Mouse (Mus musculus) MN1 (cell line): ENCODE results near the gene Galr3.
"Not testable (repeated sequence)": the region's sequence is repeated elsewhere in the genome, so short reads cannot be mapped to it uniquely, and the experiment has no call there.

Source experiments
- DNase-seq: peaks from one replicate; pipeline ENCODE4 v3.0.0-alpha.2; 2016; ENCODE audit warnings: low spot score

Galr3 gene

DNA sequence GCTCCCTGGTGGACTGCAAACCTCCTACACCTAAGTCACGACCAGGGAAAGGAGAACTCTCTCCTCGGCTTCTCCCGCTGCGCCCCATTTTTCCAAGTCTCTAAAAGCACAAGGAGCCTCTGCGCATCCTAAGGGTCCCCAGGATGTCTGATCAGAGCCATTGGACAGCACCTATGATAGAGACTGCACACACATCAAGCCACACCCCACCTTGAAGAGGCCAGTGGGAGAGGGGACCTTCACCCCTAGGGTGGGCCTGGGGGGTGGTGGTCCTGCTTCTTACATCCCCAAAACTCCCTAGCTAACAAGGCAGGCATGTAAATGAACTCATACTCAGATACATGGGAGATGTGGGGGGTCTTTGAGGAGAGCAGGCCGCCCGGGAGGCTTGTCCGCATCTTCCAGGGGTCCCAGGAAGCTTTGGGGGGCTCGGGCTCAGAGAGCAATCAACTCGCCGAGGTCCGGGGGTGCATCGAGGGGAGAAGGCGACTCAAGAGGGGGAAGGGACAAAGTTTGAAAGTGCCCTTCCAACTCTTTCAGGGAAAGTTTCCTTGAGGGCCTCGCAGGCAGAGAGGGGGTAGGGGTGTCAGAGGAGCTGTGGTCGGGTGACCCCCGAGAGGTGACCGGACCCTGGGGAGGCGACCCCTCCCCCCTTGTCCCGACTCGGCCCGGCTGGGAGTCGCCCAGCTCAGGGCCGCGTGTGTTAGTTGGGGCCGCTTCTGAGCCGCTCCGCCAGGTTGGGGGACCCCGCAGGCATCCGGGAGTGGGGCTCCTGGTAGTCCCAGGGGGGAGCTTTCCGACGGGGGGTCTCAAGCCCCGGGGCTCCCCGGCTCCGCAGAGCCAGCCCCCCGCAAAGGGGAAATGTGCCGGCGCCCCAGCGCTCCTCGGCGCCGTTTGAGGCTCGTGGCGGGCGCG lies 14.1 kb upstream of the Galr3 start:
- DNase-seq = peak; percentile 40

DNA sequence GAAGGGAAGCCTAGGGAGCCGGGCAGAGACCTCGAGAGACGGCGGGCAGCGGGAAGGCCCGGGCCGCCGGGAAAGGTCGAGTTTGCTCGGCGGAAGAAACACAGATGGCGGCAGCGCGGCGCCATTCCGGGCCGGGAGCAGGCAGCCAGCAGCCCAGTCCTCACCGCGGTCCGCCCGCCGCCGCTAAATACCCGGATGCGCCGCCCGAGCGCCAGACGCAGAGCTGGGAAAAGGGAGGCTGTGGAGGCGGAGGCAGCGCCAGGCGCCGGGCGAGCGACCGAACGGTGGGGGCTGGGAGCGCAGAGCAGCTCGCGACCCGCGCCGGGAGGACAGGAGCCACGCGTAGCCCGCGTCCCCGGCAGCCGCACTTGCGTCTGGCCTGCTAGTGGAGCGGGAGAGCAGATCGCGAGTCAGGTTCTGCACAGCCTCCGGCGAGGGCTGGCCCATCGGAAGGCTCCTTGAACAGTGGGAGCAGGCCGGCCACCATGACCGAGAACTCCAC lies 13.4 kb upstream of the Galr3 start, which contains the start of gene H1f0:
Gene H1f0 (plus strand): TSS at position 214 of the 502 bp plus-strand sequence.
- DNase-seq = peak; percentile 97

DNA sequence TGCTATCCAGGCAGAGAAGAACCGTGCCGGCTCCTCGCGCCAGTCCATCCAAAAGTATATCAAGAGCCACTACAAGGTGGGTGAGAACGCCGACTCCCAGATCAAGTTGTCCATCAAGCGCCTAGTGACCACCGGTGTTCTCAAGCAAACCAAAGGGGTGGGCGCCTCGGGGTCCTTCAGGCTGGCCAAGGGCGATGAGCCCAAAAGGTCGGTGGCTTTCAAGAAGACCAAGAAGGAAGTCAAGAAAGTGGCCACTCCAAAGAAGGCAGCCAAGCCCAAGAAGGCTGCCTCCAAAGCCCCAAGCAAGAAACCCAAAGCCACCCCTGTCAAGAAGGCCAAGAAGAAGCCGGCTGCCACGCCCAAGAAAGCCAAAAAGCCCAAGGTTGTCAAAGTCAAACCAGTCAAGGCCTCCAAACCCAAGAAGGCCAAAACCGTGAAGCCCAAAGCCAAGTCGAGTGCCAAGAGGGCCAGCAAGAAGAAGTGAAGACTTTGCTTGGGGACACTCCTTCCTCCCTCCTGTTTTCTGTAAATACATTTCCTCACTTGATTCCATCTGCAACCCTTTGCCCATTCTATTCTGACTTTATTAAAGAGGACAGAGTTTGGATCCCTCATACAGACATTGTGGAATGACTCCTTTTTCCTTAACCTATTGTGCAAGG lies 12.7 kb upstream of the Galr3 start:
- peak; percentile 41 for DNase-seq

DNA sequence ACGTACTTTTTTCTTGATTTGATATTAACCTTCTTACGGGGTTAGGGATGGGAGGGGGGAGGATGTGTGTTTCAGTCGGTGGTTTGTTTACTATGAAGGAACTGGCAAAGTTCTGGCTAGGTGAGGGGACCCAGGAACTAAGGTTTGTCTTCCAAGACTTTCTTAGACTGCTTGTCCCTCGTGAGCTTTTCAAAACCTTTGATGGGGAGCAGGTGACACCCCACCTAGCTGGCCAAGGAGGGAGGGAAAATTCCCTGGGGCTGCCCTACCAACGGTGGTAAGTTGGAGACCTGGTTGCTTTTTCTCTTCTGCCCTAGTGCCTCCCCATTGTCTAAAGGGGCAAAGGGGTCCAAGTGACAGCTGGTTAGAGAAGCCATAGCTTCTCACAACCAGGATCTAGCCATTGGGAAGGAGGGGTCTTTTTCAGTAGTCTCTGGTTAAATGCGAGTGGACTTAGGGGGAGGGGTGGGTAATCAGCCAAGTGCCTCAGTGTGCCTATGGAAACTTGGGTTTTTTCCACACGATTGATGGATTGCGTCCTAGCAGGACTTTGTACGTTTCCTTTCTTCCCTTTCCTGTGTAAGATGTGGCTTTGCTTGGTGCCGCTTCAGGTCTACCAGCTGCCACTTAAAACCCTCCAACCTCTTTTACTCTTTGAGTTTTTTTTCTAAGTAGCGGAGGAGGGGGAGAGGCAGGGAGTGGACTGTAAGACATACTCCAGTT lies 12.0 kb upstream of the Galr3 start:
- DNase-seq = peak; percentile 42

DNA sequence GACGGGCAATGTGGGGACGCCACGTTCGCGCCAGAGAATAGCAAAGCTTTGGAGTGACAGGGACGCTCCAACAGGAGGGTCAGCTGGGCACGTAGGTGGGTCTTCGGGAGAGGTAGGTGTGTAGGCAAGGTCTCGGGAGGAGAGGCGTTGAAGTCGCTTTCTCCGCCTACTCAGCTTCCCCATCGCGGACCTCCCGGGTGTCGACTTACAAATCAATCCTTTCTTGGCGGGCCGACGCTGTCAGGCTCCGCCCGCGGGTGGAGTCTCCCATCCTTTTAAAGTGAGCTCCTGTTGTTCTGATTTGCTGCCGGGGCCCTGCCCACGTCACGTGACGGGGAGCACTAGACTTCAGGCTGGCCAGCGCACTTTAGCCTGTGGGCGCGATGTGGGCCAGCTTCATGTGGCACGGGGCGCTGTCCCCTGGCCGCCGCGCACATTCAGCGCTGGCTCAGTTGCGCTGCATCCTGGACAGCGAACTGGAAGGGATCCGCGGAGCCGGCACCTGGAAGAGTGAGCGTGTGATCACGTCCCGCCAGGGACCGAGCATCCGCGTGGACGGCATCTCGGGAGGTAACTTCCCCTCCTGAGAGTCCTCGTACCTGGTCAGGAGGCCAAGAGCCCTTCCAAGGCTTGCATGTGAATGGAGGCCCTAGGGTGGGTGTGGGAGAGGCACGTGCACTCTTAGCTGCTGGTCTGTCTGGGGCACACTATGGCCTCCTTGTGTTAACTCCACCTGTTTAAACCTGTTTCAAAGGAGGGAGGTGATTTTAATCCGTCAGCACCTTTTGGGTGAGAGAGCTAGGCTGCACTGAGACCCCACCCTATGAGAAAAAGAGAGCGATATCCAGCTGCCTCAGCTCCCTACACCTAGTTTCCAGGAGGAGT lies 10.9 kb upstream of the Galr3 start:
- DNase-seq = peak; percentile 98

DNA sequence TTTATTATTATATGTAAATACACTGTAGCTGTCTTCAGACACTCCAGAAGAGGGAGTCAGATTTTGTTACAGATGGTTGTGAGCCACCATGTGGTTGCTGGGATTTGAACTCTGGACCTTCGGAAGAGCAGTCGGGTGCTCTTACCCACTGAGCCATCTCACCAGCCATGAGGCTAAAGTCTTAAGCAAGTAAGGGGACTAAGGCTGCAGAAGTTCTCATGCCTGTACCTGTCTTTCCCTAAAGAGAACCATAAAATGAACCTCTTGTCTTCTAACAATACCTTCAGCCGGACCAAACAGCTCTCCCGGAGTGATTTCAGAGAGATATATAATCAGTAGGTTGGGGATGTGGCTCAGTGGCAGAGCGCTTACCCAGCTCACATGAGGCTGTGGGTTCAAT lies 9.8 kb upstream of the Galr3 start:
- DNase-seq = not testable (repeated sequence)

DNA sequence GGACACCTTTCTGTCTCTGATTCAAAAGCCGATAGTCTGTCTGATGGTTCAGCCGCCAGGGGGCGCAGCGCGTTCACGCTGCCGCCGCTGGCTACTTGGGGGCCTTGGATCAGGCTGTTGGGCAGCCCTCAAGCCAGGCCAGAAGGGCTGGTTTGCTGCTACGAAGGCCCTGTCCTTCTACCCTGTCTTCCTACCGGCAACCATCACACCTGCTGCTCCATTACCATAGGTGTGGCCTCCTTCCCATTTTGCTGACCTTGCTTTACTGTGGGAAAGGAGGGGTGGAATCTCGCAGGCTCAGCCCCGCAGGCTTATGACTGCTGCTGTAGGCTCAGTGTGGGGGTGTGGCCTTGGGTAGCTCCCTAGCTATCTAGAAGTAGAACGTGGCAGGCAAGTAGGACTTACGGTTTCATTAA lies 3.8 kb upstream of the Galr3 start:
- DNase-seq = peak; percentile 88

DNA sequence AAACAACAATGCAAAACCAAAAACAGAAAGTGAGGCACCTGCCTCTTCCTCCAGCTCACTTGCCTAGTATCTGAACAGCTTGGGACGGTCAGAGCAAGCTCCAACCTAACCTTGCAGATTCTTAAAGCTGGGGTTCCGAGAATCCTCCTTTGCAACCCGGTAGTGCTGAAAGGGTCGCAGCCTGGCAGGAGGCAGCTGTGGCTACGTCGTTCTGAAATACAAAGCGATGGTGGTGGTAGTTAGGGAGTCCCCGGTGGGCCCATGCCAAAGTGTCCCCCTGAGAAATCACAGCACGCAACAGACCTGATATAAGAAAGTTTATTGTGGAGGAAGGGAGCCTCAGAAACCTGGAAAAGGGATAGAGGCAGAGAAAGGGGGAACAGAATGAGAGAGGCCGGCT lies 3.4 kb upstream of the Galr3 start:
- no peak for DNase-seq

DNA sequence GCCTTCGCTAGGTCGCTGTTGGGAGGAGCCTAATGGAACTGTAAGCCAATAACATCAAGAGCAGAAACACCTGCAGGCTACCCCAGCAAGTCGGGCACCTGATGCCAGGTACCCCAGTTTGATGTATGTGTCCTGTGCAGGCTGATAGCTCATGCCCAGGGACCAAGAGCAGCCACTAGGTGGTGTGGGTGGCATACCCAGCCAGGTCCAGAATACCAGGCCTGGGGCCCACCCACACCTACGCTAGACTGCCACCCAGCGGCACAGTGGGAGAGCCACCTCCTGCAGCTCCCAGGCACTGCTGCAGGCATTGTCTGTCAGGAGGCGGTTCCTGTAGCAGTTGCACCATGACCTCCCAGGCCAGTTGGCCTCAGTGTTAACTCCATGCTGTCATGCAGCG lies 2.8 kb upstream of the Galr3 start:
- peak; percentile 96 for DNase-seq

DNA sequence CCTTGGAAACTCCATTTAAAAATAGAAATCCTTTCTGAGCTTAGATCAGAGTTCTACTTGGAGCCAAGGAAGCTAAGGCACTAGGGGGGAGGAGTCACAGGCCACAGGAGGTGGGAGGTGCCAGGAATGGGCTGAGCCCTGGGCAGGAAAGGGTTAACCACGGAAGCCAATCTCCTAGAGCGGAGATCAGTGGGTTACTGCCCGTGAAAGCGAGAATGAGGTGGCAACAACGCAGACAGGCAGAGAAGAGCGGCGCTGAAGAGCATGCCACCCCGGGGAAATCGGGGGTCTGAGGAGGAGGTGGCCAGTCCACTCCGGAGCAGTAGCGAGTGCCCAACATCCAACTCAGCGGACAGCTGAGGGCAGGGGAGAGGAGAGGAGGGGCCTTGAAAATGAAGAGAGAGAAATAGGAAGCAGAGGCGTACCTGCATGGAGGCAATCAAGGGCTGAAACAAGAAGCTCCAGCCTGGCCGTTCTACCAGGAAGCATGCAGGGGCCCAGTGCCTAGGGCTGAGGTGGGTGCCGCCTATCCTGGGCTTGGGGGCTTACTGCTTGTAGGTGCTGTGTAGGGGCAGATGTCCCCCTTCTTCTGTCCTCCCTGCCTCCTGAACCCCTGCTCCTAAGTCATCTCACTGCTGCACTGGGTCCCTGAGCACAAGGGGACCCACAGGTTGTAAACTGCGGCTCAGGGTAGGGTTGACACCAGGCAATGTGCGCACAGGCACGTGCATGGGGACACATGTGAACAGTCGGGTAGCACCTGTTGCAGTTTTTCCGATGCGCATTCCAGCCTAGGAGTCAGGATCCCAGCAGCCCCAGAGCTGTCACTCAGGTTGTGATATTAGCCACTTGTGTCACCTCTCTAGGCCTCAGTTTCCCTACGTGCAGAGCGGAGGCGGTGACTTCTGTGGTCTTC lies 926 bp upstream of the Galr3 start:
- no peak for DNase-seq

DNA sequence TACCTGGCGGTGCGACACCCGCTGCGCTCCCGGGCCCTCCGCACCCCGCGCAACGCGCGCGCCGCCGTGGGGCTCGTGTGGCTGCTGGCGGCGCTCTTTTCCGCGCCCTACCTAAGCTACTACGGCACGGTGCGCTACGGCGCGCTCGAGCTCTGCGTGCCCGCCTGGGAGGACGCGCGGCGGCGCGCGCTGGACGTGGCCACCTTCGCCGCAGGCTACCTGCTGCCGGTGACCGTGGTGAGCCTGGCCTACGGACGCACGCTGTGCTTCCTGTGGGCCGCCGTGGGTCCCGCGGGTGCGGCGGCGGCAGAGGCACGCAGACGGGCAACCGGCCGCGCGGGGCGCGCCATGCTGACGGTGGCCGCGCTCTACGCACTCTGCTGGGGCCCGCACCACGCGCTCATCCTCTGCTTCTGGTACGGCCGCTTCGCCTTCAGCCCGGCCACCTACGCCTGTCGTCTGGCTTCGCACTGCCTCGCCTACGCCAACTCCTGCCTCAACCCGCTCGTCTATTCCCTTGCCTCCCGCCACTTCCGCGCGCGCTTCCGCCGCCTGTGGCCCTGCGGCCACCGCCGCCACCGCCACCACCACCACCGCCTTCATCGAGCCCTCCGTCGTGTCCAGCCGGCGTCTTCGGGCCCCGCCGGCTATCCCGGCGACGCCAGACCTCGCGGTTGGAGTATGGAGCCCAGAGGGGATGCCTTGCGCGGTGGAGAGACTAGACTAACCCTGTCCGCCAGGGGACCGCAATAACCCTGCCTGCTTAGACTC lies 1.2 kb downstream of the Galr3 start:
- no peak for DNase-seq

DNA sequence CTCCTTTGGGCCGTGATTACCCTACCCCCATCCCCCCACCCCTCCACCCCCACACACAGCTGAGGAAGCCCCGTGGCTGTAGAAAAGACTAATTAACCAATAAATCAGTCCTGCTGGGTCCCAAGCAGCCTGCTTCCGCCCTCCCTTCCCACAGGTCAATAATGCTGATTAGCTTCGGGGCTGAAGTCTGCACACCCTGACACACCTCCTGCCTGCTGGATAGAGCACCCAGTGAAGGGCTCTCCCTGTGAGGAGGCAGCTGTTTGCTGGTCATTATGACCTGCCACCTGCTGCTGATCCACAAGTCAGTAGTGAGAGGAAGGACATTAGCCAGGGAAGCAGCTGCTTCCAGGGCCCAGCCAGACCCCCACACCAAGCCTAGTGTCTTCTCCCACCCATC lies 3.2 kb downstream of the Galr3 start:
- peak; percentile 72 for DNase-seq

DNA sequence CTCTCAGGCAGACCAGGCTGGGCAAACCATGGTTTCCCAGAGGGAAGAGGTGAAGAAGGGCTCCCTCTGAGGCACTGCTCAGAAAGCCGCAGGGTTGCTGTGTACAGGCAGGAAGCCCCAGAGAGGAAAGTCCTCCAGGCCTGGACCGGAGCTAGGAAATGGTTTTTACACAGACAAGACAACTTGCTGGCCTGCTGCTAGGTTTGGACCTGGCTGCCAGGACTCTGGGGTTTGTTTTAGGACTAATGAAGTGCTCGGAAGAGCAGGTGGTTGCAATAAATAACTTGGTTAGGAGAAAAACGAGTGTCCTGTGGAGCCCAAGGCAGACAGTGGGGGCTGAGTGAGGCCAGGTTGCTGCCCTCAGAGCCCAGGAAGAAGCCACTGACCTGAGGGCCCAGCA lies 6.5 kb downstream of the Galr3 start:
- peak; percentile 46 for DNase-seq

DNA sequence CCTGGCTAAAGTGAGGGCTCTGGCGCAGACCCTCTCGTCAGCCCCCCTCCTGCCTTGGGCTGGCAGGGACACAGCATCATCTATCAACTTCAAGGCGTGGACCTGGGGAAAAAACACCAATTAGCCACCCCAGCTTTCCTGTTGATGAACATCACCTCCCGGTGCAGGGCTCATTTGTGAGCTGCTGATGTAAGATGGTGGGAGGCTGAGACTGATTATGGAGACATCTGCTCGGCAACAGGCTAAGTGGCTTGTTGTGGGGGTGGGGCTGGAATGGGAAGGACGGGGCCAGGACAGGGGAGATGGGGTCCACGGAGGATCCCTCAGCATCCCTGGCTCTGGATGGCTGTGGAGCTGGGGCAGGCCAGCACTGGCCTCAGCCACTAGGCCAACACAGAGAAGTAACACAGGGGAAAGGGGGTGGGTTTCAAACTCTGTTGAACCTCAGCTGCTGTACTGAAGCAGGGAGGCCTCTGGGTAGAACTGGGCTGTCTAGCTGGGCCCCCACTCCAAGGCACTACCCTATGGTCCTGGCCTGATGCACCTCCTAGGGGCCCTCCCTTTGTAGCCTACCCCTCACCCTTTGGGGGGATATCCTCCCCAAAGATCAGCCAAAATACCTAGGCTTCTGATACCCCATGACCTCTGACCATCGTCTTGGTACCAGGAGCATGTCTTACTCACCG lies 8.6 kb downstream of the Galr3 start:
- DNase-seq = peak; percentile 49

DNA sequence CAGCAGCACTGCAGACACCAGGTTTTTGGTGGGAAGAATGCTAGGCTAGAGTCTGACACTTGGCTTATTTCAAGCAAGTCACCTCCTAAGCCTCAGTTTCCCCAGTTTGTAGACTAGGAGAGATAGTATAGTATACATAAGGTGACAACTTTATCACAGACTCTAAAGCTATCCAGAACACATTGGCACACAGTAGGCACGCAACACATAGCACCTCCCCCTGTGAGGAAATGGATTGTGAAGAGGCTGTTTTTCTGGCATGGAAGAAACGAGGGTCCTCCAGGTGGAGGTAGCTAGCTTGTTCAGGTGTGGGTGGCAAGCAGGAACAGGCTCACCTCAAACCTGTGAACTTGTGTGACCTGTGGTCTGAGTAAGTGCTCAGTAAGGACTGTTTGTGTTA lies 9.3 kb downstream of the Galr3 start:
- DNase-seq = no peak

DNA sequence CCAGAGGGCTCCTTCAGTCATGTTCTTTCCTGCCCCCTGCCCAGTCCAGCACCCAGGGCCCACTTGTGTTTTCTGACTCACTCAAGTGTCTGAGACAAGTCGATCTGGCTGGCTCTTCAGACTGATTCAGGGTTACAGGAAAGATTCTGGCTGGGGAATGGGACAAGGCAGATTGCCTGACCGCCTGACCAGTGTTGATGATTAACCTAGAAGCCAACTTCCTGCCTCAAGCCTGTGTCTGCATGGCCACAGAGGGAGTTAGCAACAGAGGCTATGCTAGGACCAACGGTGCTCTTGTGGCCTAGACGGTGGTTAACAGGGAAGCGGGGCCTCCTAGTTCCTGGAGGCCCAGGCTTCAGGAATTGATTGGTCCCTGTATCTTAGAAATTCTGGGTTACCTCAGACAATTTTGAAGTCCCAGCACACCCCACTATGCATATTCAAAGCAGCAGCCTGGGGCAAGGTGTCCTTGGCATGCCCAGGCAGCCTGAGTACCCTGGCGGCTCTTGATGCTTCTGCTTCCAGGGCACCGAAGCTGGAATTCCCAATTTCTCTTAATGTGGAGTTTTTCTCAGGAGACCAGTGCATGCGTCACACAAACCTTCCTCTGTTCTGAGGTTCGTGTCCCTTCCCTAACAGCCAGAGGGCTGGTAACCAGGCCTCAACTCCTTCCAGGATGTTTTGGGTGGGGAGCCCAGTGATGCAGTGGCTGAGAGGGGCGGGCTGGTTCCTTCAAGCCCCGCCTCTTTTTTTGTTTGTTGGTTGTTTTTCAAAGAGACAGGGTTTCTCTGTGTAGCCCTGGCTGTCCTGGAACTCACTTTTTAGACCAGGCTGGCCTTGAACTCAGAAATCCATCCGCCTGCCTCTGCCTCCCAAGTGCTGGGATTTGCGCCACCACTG lies 10.0 kb downstream of the Galr3 start:
- DNase-seq = peak; percentile 51

DNA sequence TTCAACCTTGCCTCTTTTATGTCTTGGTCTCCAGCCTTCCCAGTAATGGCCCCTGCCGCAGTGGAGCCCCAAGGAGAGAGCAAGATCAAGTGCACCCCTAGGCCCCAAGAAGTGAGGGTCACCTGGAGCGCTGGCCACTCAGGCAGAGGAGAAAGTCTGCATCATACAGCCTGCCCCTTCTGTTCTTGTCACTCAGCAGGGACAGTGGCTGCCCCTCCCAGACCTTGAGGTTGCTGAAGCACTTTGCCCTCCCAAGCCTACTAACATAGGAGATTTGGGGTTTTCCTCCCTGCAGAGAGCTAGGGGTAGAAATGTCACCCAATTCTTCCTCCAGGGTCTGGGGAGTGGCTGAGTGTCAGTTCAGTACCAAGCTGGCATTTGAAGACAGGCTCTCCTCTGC lies 10.7 kb downstream of the Galr3 start:
- no peak for DNase-seq

DNA sequence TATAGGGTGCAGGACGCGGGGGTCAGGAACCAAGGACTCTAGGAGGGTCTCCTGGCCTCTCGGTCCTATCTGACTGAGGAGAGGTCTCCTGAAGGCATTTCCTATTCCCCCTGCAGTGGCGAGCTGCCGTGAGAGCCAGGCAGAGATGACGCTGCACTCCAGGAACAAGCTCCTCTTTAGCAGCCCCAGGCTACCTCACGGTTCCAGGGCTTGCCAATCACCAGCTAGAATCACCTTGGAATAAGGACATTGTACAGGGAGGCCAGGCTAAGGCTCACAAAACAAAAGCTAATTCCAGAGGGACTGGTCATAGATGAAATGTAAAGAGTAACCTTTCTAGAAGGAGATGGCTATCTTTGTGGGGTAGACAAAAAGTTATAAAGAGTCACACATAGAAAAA lies 14.9 kb downstream of the Galr3 start:
- DNase-seq = no peak
